Mouse (Mus musculus) intestine, postnatal 0 days (tissue): ENCODE measurements around the gene Cyp4f40. TPM values are rescaled to one million over a fixed set of nuclear protein-coding genes. Genes with fewer than 3 reads are reported as not detected.
"Not testable (repeated sequence)": the region's sequence is repeated elsewhere in the genome, so short reads cannot be mapped to it uniquely, and the experiment has no call there.

Source experiments
- ATAC-seq: fragments of 200-750 bp; cut with Nextera tagmentation; 2 replicates; pipeline ENCODE4 v1.8.0; 2017; ENCODE audit warnings: mild to moderate bottlenecking, moderate TSS enrichment, moderate library complexity
- H3K27ac ChIP-seq: fragments of 300-500 bp; sonication (generic); 2 replicates; pipeline ENCODE4 v1.5.1; 2014; ENCODE audit warnings: mild to moderate bottlenecking, low read depth, low read length, moderate library complexity
- H3K27me3 ChIP-seq: fragments of 300-500 bp; sonication (generic); replicated peaks from 2 replicates; pipeline ENCODE4 v1.6.1; 2014; ENCODE audit warnings: low read length, mixed read lengths; ENCODE audit not compliant: control insufficient read depth, insufficient read depth
- H3K36me3 ChIP-seq: fragments of 300-500 bp; sonication (generic); 2 replicates; pipeline ENCODE4 v1.6.1; 2014; ENCODE audit warnings: mild to moderate bottlenecking, moderate library complexity; ENCODE audit not compliant: control insufficient read depth, insufficient read depth
- H3K4me1 ChIP-seq: fragments of 300-500 bp; sonication (generic); replicated peaks from 2 replicates; pipeline ENCODE4 v1.6.1; 2014; ENCODE audit warnings: antibody characterized with exemption, low read length, mixed read lengths; ENCODE audit not compliant: control insufficient read depth, insufficient read depth
- H3K4me2 ChIP-seq: fragments of 300-500 bp; sonication (generic); replicated peaks from 2 replicates; pipeline ENCODE4 v1.6.1; 2014; ENCODE audit warnings: low read depth, mild to moderate bottlenecking, moderate library complexity
- H3K4me3 ChIP-seq: fragments of 300-500 bp; sonication (generic); 2 replicates; pipeline ENCODE4 v1.5.1; 2014; ENCODE audit warnings: low read depth, low read length
- H3K9ac ChIP-seq: fragments of 300-500 bp; sonication (generic); 2 replicates; pipeline ENCODE4 v1.6.1; 2014; ENCODE audit warnings: mild to moderate bottlenecking, low read depth, low read length
- H3K9me3 ChIP-seq: fragments of 300-500 bp; sonication (generic); 2 replicates; pipeline ENCODE4 v1.6.1; 2016; ENCODE audit warnings: mixed run types; ENCODE audit not compliant: control insufficient read depth
- CTCF ChIP-seq: sonication (generic); IDR thresholded peaks from 2 replicates; pipeline ENCODE4 v1.5.1; 2016; ENCODE audit warnings: low read depth, mild to moderate bottlenecking, control low read depth, antibody characterized with exemption, moderate library complexity
- WGBS: fragments of 180-500 bp; shearing (Covaris S2); extraction: QIAGEN DNeasy Blood & Tissue Kit; methylation state at CpG from one replicate; pipeline ENCODE4 v1.1.7; 2014; 5-methylcytosine and 5-hydroxymethylcytosine counted together
- polyA plus RNA-seq: library from polyadenylated mRNA; unstranded; fragments of >200 nt; fragmentation: Nextera tagmentation; extraction: Ambion mirVana; gene quantifications from 2 replicates; pipeline ENCODE4 v1.2.1, GENCODE M21; 2015

Gene Cyp4f40
- 3.2 and 3.7 TPM in 2 replicates for polyA plus RNA-seq

- 15% methylated on average over 2 of the region's 2 CpGs for WGBS
- Histone ChIP-seq H3K9me3 (no peaks in the 10 kb centered on the region), H3K4me3 (no peak within 1 kb of the TSS), H3K27ac (peak within 1 kb of the TSS; percentile 70), H3K4me1 (0 out of 2 replicates have a peak, but pooled peaks cover 10% of the 10 kb centered on the region), H3K4me2 (peak within 1 kb of the TSS; percentile 50), H3K9ac (no peak within 1 kb of the TSS), H3K36me3 (no peaks in the 10 kb centered on the region), H3K27me3 (no peaks in the 10 kb centered on the region)
- TF ChIP-seq CTCF, result no peak
- peak; percentile 90 for ATAC-seq
These were observed at the start of gene Cyp4f40 for GRCm38 (mm10) chr17:32658712-32659111. TSS of gene Cyp4f40 (plus strand) at chr17:32658900.

- WGBS, result 79% methylated on average over 3 of the region's 3 CpGs
- not testable (repeated sequence) for H3K27ac ChIP-seq, H3K9me3 ChIP-seq, ATAC-seq, H3K9ac ChIP-seq, H3K36me3 ChIP-seq, H3K4me3 ChIP-seq, H3K27me3 ChIP-seq, H3K4me2 ChIP-seq, H3K4me1 ChIP-seq
These were observed 48.5 kb upstream of the Cyp4f40 start for GRCm38 (mm10) chr17:32610231-32610630.

GRCm38 (mm10) chr17:32610896-32611295, 47.8 kb upstream of the Cyp4f40 start:
- TF ChIP-seq CTCF, result no peak
- no peak overlapping the region for H3K4me3 ChIP-seq
- no peaks in the 10 kb centered on the region for H3K9me3 ChIP-seq
- no peaks in the 10 kb centered on the region for H3K4me1 ChIP-seq
- H3K27me3 ChIP-seq, result no peaks in the 10 kb centered on the region
- no peaks in the 10 kb centered on the region for H3K36me3 ChIP-seq
- no peak overlapping the region for H3K9ac ChIP-seq
- H3K4me2 ChIP-seq, result no peak overlapping the region
- no peak for ATAC-seq
- 87% methylated on average over 3 of the region's 3 CpGs for WGBS
- no peak overlapping the region for H3K27ac ChIP-seq

GRCm38 (mm10) chr17:32612417-32612816, 46.3 kb upstream of the Cyp4f40 start:
- H3K36me3 ChIP-seq, result no peaks in the 10 kb centered on the region
- 71% methylated on average over 3 of the region's 3 CpGs for WGBS
- ATAC-seq, result no peak

GRCm38 (mm10) chr17:32617252-32617651, 41.4 kb upstream of the Cyp4f40 start:
- Histone ChIP-seq H3K4me2 (no peak overlapping the region), H3K4me3 (no peak overlapping the region), H3K9me3 (0 out of 2 replicates have a peak, but pooled peaks cover 6% of the 10 kb centered on the region), H3K4me1 (no peaks in the 10 kb centered on the region), H3K27me3 (no peaks in the 10 kb centered on the region), H3K9ac (no peak overlapping the region), H3K36me3 (no peaks in the 10 kb centered on the region), H3K27ac (no peak overlapping the region)
- WGBS, result 88% methylated on average over 1 of the region's 1 CpGs
- no peak for ATAC-seq
- TF ChIP-seq CTCF, result no peak

More at GRCm38 (mm10) chr17:32612417-32612816, 46.3 kb upstream of the Cyp4f40 start:
- no peak overlapping the region for H3K4me3 ChIP-seq
- H3K4me2 ChIP-seq, result no peak overlapping the region
- H3K9me3 ChIP-seq, result no peaks in the 10 kb centered on the region
- H3K27ac ChIP-seq, result no peak overlapping the region
- H3K9ac ChIP-seq, result no peak overlapping the region
- no peaks in the 10 kb centered on the region for H3K27me3 ChIP-seq
- no peaks in the 10 kb centered on the region for H3K4me1 ChIP-seq
- no peak for TF ChIP-seq CTCF

- ATAC-seq, result peak; percentile 19; the same call in 1 of the 2 replicates
- 53% methylated on average over 4 of the region's 4 CpGs for WGBS
- H3K9me3 ChIP-seq, result not testable (repeated sequence)
These were observed 37.7 kb upstream of the Cyp4f40 start, which contains the start of gene Cyp4f37 for GRCm38 (mm10) chr17:32621018-32621417. TSS of gene Cyp4f37 (plus strand) at chr17:32621309.

GRCm38 (mm10) chr17:32629726-32630125, 29.0 kb upstream of the Cyp4f40 start:
- ATAC-seq, H3K27me3 ChIP-seq, H3K27ac ChIP-seq, H3K4me1 ChIP-seq, H3K9me3 ChIP-seq, H3K36me3 ChIP-seq, H3K4me3 ChIP-seq, H3K4me2 ChIP-seq, H3K9ac ChIP-seq: not testable (repeated sequence)
- 78% methylated on average over 7 of the region's 7 CpGs for WGBS

More at GRCm38 (mm10) chr17:32621018-32621417, 37.7 kb upstream of the Cyp4f40 start, which contains the start of gene Cyp4f37:
- H3K9ac ChIP-seq, H3K36me3 ChIP-seq, H3K4me2 ChIP-seq, H3K4me1 ChIP-seq, H3K27me3 ChIP-seq, H3K27ac ChIP-seq, H3K4me3 ChIP-seq: not testable (repeated sequence)
